Mouse (Mus musculus): ENCODE results near the gene Fam234a. TPM values are rescaled to one million over a fixed set of nuclear protein-coding genes. Genes with fewer than 3 reads are reported as not detected.
"Not testable (repeated sequence)": the region's sequence is repeated elsewhere in the genome, so short reads cannot be mapped to it uniquely, and the experiment has no call there.

The Fam234a gene
- total RNA-seq (2015; ENCODE audit: low replicate concordance) (0.72 and 3.8 TPM in 2 replicates), total RNA-seq (2017; ENCODE audit: low replicate concordance) (1.8 and 6.0 TPM in 2 replicates)

DNA sequence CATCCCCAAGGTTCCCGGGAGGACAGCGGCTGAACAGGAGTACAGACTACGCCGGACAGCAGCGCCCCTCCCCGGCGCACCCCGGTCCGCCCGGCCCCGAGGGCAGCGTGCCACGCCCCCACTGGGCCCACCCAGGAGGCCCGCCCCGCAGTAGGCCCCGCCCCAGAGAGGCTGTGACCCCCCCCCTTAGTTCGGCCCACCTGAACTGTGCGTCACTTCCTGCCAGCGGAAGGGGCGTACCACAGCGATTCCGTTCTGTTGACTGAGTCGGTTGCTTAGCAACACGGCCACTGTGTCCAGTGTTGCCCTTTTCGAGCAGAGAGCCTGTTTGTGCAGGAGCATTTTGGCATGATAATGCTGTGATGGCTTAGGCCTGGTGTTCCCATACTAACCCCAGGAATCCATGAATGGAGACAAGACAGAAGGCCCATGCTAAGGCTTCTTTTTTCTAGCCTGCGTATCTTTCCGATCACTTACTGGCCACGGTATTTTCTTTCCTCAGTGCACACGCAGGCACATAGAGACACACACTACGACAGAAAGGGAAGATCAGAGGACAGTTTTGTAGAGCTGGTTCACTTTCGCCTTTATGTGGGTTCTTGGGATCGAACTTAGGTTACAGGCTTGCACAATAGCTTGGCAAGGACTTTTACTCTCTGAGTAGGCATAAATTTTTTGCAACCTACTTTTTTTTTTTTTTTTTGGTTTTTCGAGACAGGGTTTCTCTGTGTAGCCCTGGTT lies at the start of gene Fam234a:
Gene Fam234a, minus strand, starts transcription at position 142 of the 741 bp plus-strand sequence.
- ATAC-seq (replicated peaks; ENCODE audit: low FRiP score, poor library complexity, severe bottlenecking) = peak; percentile 90

DNA sequence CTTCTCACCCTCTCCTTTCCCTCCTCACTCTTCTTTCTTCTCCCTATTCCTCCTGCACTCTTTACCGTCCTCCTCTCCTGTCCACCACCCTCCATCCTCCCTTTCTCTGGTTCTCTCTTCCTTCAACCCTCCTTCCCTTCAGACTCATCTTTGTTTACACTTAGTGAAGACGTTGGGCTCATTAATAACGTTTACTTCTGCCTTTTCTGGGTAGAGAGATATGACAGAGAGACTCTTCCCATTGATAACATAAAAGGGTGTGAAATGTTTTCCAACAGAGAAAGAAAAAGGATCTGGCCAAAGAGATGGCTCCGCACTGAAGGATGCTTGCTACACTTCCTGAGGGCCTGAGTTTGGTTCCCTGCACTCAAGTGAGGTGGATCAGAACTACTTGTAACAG lies 45.4 kb upstream of the Fam234a start:
- no peak for ATAC-seq (replicated peaks; ENCODE audit: low FRiP score, poor library complexity, severe bottlenecking)

DNA sequence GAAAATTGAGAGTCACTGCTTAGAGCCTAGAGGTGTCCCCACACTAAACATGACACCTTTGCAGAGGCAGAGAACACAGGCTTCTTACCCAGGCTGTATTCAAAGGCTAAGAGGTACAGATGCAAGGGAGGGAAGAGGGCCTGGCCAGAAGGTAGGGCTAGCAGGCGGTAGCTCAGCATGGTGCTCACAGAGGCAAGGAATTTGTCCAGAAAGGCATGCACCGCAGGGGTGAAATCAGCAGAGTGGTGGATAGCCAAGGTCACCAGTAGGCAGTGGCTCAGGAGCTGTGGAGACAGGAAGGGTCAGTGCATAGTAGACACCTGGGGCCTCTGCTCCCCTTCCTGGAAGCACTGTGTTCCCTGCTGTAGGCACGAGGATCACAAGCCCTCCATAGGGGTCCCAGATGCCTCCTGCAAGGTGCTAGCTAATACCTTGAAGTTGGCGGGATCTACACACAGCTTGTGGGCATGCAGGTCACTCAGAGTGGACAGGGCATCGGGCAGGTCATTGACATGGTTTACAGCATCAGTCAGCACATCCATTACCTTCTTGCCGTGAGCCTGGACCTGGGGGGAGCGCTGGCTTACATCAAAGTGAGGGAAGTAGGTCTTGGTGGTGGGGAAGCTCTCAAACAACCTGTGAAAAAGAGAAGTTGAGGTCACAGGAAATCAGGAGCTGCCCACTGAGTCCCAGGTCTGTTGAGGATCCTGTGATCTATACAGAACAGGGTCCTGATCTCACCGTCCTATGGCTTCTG lies 42.3 kb upstream of the Fam234a start:
- no peak for ATAC-seq (replicated peaks; ENCODE audit: low FRiP score, poor library complexity, severe bottlenecking)

DNA sequence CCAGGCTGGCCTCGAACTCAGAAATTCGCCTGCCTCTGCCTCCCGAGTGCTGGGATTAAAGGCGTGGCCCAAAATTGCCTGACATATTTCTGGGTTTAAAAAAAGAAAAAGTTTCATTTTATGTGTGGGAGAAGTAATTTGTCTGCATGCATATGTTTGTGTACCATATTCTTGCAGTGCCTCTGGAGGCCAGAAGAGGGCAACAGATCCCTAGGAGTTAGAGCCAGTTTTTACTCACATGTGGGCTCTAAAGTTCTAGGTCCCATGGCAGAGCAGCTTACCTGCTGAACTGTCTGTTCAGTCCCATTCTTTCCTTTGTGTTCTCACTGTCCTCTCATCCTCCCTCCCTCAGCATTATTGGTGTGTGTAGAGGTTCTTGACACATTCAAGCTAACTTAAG lies 32.7 kb upstream of the Fam234a start:
- peak; percentile 63; the same call in 1 of the 2 replicates for ATAC-seq (replicated peaks; ENCODE audit: low FRiP score, poor library complexity, severe bottlenecking)

DNA sequence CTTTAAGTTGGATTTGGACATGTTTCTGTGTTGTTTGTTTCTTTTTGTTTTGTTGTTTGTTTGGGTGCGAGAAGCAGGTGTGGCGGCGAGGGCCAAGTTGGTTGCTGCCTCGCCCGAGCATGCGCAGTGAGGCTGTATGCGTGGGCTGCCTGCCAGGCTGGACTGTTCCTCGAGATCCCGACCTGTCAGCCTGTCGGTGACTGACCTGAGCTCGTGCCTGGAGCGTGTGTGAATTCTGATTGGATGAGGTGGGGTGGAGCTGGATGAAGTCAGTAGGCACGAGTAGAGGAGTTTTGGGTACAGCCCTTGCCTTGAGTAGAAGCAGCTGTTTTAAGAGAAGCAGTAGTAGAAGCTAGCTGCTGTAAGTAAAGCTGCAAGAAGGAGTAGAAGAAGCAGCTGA lies 31.9 kb upstream of the Fam234a start:
- no peak for ATAC-seq (replicated peaks; ENCODE audit: low FRiP score, poor library complexity, severe bottlenecking)

DNA sequence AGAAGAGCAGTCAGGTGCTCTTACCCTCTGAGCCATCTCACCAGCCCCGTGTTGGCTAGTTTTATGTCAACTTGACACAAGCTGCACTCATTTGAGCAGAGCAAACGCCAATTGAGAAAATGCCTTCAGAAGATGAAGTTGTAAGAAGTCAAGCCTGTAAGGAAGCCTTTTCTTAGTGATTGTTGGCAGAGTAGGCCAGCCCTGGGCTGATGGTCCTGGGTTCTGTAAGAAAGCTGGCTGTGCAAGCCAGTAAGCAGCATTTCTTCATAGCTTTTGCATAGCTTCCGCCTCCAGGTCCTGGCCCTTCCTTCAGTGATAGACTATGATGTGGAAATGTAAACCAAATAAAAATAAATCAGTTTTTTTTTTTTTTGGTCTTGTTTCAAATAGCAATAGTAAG lies 28.5 kb upstream of the Fam234a start:
- ATAC-seq (replicated peaks; ENCODE audit: low FRiP score, poor library complexity, severe bottlenecking) = no peak

DNA sequence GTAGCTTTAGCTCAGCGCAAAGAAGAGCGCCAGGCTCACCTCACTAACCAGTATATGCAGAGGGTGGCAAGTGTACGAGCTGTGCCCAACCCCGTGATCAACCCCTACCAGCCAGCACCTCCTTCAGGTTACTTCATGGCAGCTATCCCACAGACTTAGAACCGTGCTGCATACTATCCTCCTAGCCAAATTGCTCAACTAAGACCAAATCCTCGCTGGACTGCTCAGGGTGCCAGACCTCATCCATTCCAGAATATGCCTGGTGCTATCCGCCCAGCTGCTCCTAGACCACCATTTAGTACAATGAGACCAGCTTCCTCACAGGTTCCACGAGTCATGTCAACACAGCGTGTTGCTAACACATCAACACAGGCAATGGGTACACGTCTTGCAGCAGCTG lies 25.5 kb upstream of the Fam234a start:
- ATAC-seq (replicated peaks; ENCODE audit: low FRiP score, poor library complexity, severe bottlenecking) = not testable (repeated sequence)

DNA sequence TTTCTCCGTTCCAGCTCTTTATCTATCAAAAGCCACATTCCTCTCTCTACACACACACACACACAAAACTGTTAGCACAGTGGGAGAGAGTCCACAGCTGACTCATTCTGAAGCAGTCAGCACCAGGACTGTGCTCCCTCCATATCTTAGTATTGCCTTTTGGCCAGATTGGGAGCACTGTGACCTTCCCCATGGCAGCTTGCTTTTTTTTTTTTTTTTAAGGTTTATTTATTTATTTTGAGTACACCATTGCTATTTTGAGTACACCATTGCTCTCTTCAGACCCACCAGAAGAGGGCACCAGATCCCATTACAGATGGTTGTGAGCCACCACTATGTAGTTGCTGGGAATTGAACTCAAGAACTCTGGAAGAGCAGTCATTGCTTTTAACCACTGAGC lies 24.8 kb upstream of the Fam234a start:
- 0 out of 2 replicates have a peak, but pooled peaks have one; percentile 25 for ATAC-seq (replicated peaks; ENCODE audit: low FRiP score, poor library complexity, severe bottlenecking)

DNA sequence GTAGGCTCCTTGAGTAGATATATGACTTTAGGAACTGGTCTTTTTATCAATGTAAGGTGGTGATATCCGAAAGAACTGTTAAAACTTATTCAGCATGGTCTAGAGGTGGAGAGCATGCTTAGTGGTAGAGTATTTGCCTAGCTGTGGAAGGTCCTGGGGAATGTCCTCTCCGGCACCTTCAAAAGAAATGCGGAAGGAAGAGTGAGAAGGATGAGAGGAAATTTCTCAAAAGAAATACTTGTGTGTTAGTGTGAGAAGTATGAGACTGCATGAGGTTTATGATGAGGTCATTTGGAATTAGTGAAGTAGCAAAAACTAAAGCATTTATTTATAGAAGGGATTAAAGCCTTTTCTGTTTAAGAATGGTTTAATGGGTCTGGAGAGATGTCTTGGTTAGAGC lies 18.3 kb upstream of the Fam234a start:
- ATAC-seq (replicated peaks; ENCODE audit: low FRiP score, poor library complexity, severe bottlenecking) = no peak

DNA sequence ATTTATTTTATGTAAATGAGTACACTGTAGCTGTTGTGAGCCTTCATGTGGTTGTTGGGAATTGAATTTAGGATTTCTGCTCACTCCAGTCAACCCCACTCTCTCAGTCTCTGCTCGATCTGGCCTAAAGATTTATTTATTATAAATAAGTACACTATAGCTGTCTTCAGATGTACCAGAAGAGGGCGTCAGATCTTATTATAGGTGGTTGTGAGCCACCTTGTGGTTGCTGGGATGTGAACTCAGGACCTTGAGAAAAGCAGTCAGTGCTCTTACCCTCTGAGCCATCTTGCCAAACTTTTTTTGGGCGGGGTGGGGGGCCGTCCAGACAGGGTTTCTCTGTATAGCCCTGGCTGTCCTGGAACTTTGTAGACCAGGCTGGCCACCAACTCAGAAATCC lies 17.8 kb upstream of the Fam234a start:
- no peak for ATAC-seq (replicated peaks; ENCODE audit: low FRiP score, poor library complexity, severe bottlenecking)

DNA sequence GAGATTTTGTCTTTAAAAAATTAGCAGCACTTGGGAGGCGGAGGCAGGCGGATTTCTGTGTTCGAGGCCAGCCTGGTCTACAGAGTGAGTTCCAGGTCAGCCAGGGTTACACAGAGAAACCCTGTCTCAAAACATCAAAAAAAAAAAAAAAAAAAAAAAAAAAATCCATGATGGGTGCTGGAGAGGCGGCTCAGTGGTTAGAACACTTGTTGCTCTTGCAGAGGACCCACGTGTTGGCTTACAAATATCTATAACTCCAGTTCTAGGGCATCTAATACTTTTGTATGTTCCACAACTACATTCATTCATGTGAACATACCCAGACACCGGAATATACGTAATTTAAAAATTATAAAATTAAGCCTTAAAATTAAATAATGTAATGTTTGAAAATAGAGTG lies 11.3 kb upstream of the Fam234a start:
- no peak for ATAC-seq (replicated peaks; ENCODE audit: low FRiP score, poor library complexity, severe bottlenecking)

DNA sequence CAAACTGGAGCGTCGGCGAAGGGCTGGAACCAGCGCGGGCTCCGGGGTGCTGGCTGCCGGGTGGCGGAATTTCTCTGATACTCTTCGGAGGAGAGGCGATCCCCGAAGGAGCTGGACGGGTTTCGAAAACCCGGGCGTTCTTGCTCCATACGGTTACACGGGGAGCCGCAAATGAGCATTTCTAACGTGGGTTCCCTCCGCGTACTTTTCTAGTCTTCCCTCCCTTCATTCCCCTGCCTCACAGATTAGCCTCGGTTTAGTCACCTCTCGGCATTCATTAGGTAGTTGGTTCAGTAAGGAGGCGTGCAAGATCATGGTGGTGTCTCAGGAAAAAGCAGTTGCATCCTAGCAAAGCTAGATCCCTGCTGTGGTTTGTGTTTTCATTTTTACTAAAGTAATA lies 9.4 kb upstream of the Fam234a start:
- ATAC-seq (replicated peaks; ENCODE audit: low FRiP score, poor library complexity, severe bottlenecking) = peak; percentile 48

DNA sequence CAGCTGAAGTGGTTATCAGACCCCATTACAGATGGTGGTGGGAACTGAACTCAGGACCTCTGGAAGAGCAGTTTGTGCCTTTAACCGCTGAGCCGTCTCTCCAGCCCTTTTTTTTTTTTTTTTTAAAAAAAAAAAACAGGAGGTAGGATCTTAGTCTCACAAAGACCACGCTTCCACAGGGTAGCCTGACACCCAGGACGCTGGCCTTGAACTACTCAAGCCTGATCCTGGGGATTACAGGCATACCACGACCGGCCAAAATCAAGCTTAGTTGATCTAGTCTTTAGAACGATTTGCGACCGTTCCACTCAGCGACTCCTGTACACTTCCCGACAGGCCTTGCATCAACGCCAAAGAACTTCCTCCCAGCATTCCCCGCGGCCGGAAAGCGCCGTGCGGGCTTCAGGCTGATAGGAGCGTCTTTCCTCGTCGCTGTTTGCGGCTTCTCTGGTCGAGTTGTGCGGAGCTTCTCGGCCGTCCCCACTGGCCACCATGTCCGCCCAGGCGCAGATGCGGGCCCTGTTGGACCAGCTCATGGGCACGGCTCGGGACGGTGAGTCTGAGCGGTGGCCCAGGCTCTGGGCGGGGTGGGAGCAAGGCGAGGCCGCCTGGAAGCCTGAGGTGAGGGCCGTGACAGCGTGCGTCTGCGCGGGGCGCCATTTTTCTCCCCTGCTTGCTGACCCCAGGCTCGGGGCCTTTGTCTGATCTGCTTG lies 8.7 kb upstream of the Fam234a start, which contains the start of gene Luc7l:
Gene Luc7l, plus strand, starts transcription at position 358 of the 713 bp plus-strand sequence.
- ATAC-seq (replicated peaks; ENCODE audit: low FRiP score, poor library complexity, severe bottlenecking) = peak; percentile 98

DNA sequence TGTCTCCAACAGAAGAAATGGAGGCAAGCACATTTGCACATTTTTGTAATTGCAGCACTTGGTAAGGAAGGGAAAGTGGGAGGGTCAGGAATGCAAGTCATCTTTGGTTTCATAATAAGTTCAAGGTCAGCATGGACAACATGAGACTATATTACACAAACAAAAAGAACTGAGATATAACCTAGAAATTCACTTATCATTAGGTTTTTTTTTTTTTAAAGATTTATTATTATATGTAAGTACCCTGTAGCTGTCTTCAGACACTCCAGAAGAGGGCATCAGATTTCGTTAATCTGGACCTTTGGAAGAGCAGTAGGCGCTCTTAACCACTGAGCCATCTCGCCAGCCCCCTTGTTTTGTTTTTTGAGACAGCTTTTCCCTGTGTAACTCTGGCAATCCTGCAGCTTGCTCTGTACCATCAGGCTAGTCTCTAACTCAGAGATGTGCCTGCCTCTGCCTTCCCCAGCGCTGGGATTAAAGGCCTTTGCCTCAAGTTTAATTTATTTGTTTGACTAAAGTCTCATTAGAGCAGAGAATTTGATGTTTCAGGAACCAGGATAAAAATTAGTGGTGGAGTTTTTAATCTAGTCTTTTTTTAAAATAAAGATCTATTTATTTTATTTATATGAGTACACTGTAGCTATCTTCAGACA lies 8.0 kb upstream of the Fam234a start:
- no peak for ATAC-seq (replicated peaks; ENCODE audit: low FRiP score, poor library complexity, severe bottlenecking)

DNA sequence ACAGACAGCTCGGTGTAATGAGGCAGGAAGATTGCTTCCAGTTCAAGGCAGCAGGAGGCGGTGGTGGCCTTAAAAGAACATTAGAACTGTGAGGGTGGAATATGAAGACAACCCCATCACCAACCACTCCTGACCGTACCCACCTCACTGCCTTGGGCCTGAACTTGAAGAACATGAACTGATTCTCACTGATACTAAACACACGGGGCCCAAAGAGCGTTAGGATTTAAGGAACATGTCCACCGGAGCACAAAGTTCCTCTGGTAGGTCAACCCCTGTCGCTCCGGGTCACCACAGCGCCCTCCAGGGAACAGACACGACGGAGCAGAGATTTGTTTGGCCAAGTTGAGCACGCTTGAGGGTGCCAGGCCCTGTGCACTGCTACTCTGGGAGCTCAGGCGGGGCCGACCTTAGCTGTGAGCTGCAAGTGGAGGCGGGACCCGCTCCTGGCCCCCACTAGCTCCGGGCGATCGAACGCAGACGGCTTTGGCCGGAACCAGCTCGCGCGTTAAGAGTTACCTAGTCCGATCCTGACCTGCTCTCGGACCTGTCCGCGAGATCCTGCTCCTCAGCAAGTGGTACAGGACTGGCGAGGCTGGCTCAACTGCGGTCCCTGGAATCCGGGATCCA lies 456 bp downstream of the Fam234a start:
- ATAC-seq (replicated peaks; ENCODE audit: low FRiP score, poor library complexity, severe bottlenecking) = peak; percentile 62

DNA sequence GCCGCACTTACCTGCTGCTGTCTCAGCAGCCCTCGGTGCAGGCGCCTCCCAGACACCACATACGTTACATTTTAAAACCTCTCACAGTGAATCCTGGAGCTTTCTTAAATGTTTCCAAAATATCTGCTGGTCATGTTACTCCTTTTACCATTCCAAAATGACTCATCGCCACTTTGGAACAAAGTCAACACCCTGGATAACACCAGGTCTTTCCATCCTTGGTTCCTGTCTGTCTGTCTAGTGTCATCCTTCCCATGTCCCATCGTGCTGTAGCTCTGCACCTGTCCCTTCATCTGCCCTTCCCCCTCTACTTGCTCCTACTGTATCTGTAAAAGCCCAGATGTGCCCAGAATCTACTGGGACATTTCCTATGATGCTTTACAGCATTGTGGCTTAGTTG lies 3.1 kb downstream of the Fam234a start:
- no peak for ATAC-seq (replicated peaks; ENCODE audit: low FRiP score, poor library complexity, severe bottlenecking)

DNA sequence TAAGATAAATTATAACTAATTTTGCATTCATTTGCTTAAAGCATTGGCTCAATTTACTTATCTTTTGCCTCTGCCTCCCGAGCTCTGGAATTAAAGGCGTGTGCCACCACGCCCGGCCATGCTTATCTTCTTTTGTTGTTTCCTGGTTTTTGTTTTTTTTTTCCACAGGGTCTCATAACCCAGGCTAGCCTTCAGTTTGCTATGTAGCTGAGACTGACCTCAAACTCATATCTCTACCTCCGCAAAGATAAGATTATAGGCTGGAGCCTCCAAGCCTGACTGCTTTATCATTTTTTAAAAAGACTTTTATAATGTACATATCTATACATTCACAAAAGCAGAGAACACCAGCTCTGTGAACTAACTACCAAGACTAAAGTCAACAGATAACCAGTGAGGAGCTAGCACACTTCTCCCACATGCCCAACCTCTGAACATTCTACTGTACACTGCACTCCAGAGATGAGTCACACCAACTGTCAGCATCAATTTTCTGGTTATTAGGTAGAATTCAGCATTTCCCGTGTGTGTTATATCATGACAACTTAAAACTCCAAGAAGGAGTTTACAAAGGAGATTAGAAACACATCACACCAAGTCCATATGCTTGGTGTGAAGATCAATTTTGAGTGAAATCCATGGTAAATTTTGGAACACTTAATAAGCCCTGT lies 3.8 kb downstream of the Fam234a start:
- no peak for ATAC-seq (replicated peaks; ENCODE audit: low FRiP score, poor library complexity, severe bottlenecking)

DNA sequence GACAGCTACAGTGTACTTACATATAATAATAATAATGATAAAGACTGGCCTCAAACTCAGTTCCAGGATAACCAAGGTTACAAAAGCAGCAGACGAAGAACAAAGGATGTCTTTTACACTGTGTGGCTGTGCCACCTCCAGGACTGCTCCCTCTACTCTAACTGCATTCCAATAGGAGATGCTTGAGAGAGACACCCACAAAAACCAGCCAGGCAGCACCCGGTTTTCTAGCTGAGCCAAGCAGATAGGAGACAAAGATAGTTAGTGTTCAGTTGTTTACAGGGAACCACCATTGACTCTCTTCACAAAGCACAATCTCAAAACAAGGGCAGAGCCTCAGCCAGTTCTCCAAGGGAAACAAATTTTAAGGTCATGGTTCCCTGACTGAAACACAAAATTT lies 4.5 kb downstream of the Fam234a start:
- no peak for ATAC-seq (replicated peaks; ENCODE audit: low FRiP score, poor library complexity, severe bottlenecking)

DNA sequence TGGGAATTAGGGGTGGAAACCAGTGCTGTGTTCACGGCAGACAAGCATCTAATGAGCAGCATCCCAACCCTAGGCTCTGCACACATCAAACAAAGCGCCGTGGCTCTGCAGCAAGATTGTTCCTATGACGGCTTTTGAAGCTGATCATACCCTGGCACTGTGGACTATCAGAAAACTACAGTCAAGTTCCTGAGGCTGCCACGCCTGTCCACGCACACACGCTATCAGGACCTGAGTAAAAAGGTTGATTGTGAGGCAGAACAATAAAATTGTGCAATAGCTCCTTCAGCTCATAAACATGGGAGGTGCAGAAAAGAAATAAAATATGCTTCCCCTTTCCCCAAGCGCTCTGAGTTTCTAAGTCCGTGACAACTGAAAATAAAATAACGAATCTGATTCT lies 6.4 kb downstream of the Fam234a start:
- peak; percentile 43; the same call in 1 of the 2 replicates for ATAC-seq (replicated peaks; ENCODE audit: low FRiP score, poor library complexity, severe bottlenecking)

All from erythroid progenitor cell, adult 5-6 weeks (primary cell).